Mouse (Mus musculus) liver, embryonic 11.5 days (tissue): Measurements from ENCODE around the gene Gripap1. TPM values are rescaled to one million over a fixed set of nuclear protein-coding genes. Genes with fewer than 3 reads are reported as not detected.

Experiments
- ATAC-seq: fragments of 200-750 bp; cut with Nextera tagmentation; replicated peaks from 2 replicates; pipeline ENCODE4 v1.8.0; 2017; ENCODE audit warnings: moderate number of reproducible peaks, mild to moderate bottlenecking, moderate TSS enrichment, moderate library complexity; ENCODE audit not compliant: low FRiP score
- DNase-seq: peaks from one replicate; pipeline ENCODE4 v3.0.0-alpha.2; 2017; ENCODE audit warnings: low spot score
- H3K27ac ChIP-seq: fragments of 300-500 bp; sonication (generic); 2 replicates; pipeline ENCODE4 v1.5.1; 2014; ENCODE audit warnings: mild to moderate bottlenecking, low read depth, low read length, control low read depth
- H3K27me3 ChIP-seq: fragments of 300-500 bp; sonication (generic); replicated peaks from 2 replicates; pipeline ENCODE4 v1.6.1; 2014; ENCODE audit warnings: low read length, mixed read lengths; ENCODE audit not compliant: control insufficient read depth, insufficient read depth
- H3K36me3 ChIP-seq: fragments of 300-500 bp; sonication (generic); 2 replicates; pipeline ENCODE4 v1.6.1; 2014; ENCODE audit warnings: mild to moderate bottlenecking, low read length, moderate library complexity, mixed read lengths; ENCODE audit not compliant: control insufficient read depth, insufficient read depth
- H3K4me1 ChIP-seq: fragments of 300-500 bp; sonication (generic); replicated peaks from 2 replicates; pipeline ENCODE4 v1.6.1; 2014; ENCODE audit warnings: low read length, mixed read lengths; ENCODE audit not compliant: control insufficient read depth, insufficient read depth
- H3K4me2 ChIP-seq: fragments of 300-500 bp; sonication (generic); 2 replicates; pipeline ENCODE4 v1.6.1; 2014; ENCODE audit warnings: mild to moderate bottlenecking, control low read depth, moderate library complexity
- H3K4me3 ChIP-seq: fragments of 300-500 bp; sonication (generic); 2 replicates; pipeline ENCODE4 v1.5.1; 2014; ENCODE audit warnings: low read depth, low read length, control low read depth
- H3K9ac ChIP-seq: fragments of 300-500 bp; sonication (generic); 2 replicates; pipeline ENCODE4 v1.6.1; 2014; ENCODE audit warnings: low read depth, low read length, control low read depth
- H3K9me3 ChIP-seq: fragments of 300-500 bp; sonication (generic); 2 replicates; pipeline ENCODE4 v1.6.1; 2016; ENCODE audit warnings: low read length, inconsistent platforms, mixed read lengths; ENCODE audit not compliant: control insufficient read depth
- WGBS: fragments of 180-500 bp; shearing (Covaris S2); extraction: QIAGEN DNeasy Blood & Tissue Kit; methylation state at CpG from one replicate; pipeline ENCODE4 v1.1.7; 2014; 5-methylcytosine and 5-hydroxymethylcytosine counted together
- polyA plus RNA-seq: library from polyadenylated mRNA; unstranded; fragments of >200 nt; fragmentation: Nextera tagmentation; extraction: Ambion mirVana; gene quantifications from 2 replicates; pipeline ENCODE4 v1.2.1, GENCODE M21; 2014

Gene Gripap1
- polyA plus RNA-seq, 1 experiment from 2014 or later, result 45.0 TPM

GRCm38 (mm10) chrX:7762137-7762920, 27.2 kb upstream of the Gripap1 start, which contains the start of gene Tfe3:
Tfe3 (plus strand) TSS chrX:7762560.
- peak; percentile 78 for DNase-seq
- Histone ChIP-seq H3K27me3 (no peaks in the 10 kb centered on the region), H3K9ac (peak within 1 kb of the TSS; percentile 69), H3K4me2 (peak within 1 kb of the TSS; percentile 83), H3K4me1 (peaks cover 18% of the 10 kb centered on the region), H3K27ac (peak within 1 kb of the TSS; percentile 53), H3K36me3 (no peaks in the 10 kb centered on the region), H3K4me3 (peak within 1 kb of the TSS; percentile 73), H3K9me3 (no peaks in the 10 kb centered on the region)
- peak; percentile 92 for ATAC-seq
- 7% methylated on average over 38 of the region's 38 CpGs for WGBS

- peak overlapping the region; percentile 69 for H3K9ac ChIP-seq
- peak overlapping the region; percentile 53 for H3K27ac ChIP-seq
- 14% methylated on average over 21 of the region's 21 CpGs for WGBS
- peak; percentile 16 for ATAC-seq
- peak overlapping the region; percentile 73 for H3K4me3 ChIP-seq
- H3K27me3 ChIP-seq, result no peaks in the 10 kb centered on the region
- no peak for DNase-seq
- H3K4me2 ChIP-seq, result peak overlapping the region; percentile 83
- H3K9me3 ChIP-seq, result no peaks in the 10 kb centered on the region
- H3K36me3 ChIP-seq, result no peaks in the 10 kb centered on the region
- peaks cover 18% of the 10 kb centered on the region for H3K4me1 ChIP-seq
Measured at GRCm38 (mm10) chrX:7762921-7763197, 26.7 kb upstream of the Gripap1 start.

GRCm38 (mm10) chrX:7763631-7764393, 25.8 kb upstream of the Gripap1 start:
- H3K27me3 ChIP-seq, result no peaks in the 10 kb centered on the region
- H3K4me2 ChIP-seq, result peak overlapping the region; percentile 83
- H3K9me3 ChIP-seq, result no peaks in the 10 kb centered on the region
- peak overlapping the region; percentile 30; the same call in 1 of the 2 replicates for H3K9ac ChIP-seq
- peaks cover 18% of the 10 kb centered on the region for H3K4me1 ChIP-seq
- ATAC-seq (peak; percentile 14; the same call in 1 of the 2 replicates), DNase-seq (peak; percentile 43)
- peak overlapping the region; percentile 73 for H3K4me3 ChIP-seq
- peak overlapping the region; percentile 32 for H3K27ac ChIP-seq
- WGBS, result 12% methylated on average over 22 of the region's 22 CpGs
- H3K36me3 ChIP-seq, result no peaks in the 10 kb centered on the region

- Histone ChIP-seq H3K27me3 (no peaks in the 10 kb centered on the region), H3K9me3 (no peaks in the 10 kb centered on the region), H3K9ac (peak overlapping the region; percentile 25), H3K36me3 (peaks cover 2% of the 10 kb centered on the region; the same call in 1 of the 2 replicates), H3K4me2 (peak overlapping the region; percentile 83), H3K27ac (no peak overlapping the region), H3K4me3 (peak overlapping the region; percentile 73), H3K4me1 (peaks cover 18% of the 10 kb centered on the region)
- DNase-seq (no peak), ATAC-seq (no peak)
- 22% methylated on average over 9 of the region's 9 CpGs for WGBS
Measured at GRCm38 (mm10) chrX:7764657-7765280, 24.8 kb upstream of the Gripap1 start.

GRCm38 (mm10) chrX:7765281-7765670, 24.3 kb upstream of the Gripap1 start:
- Histone ChIP-seq H3K9ac (peak overlapping the region; percentile 40; the same call in 1 of the 2 replicates), H3K4me3 (peak overlapping the region; percentile 73), H3K36me3 (peaks cover 2% of the 10 kb centered on the region; the same call in 1 of the 2 replicates), H3K9me3 (no peaks in the 10 kb centered on the region), H3K4me2 (peak overlapping the region; percentile 83), H3K4me1 (peaks cover 18% of the 10 kb centered on the region), H3K27me3 (no peaks in the 10 kb centered on the region), H3K27ac (no peak overlapping the region; the same call in 1 of the 2 replicates)
- DNase-seq (no peak), ATAC-seq (no peak)
- WGBS, result 20% methylated on average over 13 of the region's 13 CpGs

GRCm38 (mm10) chrX:7765764-7766163, 23.8 kb upstream of the Gripap1 start:
- Histone ChIP-seq H3K9ac (no peak overlapping the region), H3K4me1 (peaks cover 18% of the 10 kb centered on the region), H3K9me3 (no peaks in the 10 kb centered on the region), H3K36me3 (peaks cover 2% of the 10 kb centered on the region; the same call in 1 of the 2 replicates), H3K27ac (no peak overlapping the region), H3K4me3 (peak overlapping the region; percentile 73), H3K4me2 (peak overlapping the region; percentile 83), H3K27me3 (no peaks in the 10 kb centered on the region)
- WGBS, result 9% methylated on average over 11 of the region's 11 CpGs
- DNase-seq (peak; percentile 61), ATAC-seq (peak; percentile 52)

- Histone ChIP-seq H3K27ac (peak overlapping the region; percentile 66), H3K9me3 (no peaks in the 10 kb centered on the region), H3K4me1 (peaks cover 11% of the 10 kb centered on the region), H3K36me3 (peaks cover 2% of the 10 kb centered on the region; the same call in 1 of the 2 replicates), H3K4me2 (peak overlapping the region; percentile 40; the same call in 1 of the 2 replicates), H3K27me3 (no peaks in the 10 kb centered on the region), H3K9ac (peak overlapping the region; percentile 14; the same call in 1 of the 2 replicates), H3K4me3 (no peak overlapping the region)
- WGBS, result 58% methylated on average over 7 of the region's 7 CpGs
- ATAC-seq, result peak; percentile 46
- no peak for DNase-seq
Measured at GRCm38 (mm10) chrX:7769302-7770017, 20.1 kb upstream of the Gripap1 start.

GRCm38 (mm10) chrX:7772766-7773165, 16.8 kb upstream of the Gripap1 start:
- Histone ChIP-seq H3K27me3 (no peaks in the 10 kb centered on the region), H3K9me3 (no peaks in the 10 kb centered on the region), H3K4me1 (no peaks in the 10 kb centered on the region; the same call in 1 of the 2 replicates), H3K36me3 (peaks cover 2% of the 10 kb centered on the region; the same call in 1 of the 2 replicates), H3K4me3 (no peak overlapping the region), H3K9ac (no peak overlapping the region), H3K27ac (no peak overlapping the region), H3K4me2 (no peak overlapping the region)
- ATAC-seq, result no peak
- DNase-seq, result no peak
- WGBS, result 49% methylated on average over 2 of the region's 2 CpGs
